11 mouse cellular contexts compared by ENCODE assay signal in genomic region chr13:94375526-94376390, GRCm38 (mm10). TPM values are rescaled to one million over a fixed set of nuclear protein-coding genes. Genes with fewer than 3 reads are reported as not detected.
DNase-seq lines count a peak whose midpoint lies in the region; ATAC-seq and TF ChIP-seq lines count a peak whose summit lies in the region.
"Had no signal": no experiment of that assay in that cellular context is flagged by ENCODE, and none has a peak within 500 bp of the region (broad histone marks: within the 10 kb centered on the region; RNA-seq: fewer than 3 reads in every experiment).

No protein-coding gene starts in this region.

- no peaks in the 10 kb centered on the region for H3K9me3 ChIP-seq in forebrain, postnatal 0 days (ENCODE audit: low read length)
- H3K9me3 ChIP-seq in intestine, postnatal 0 days (ENCODE audit: control insufficient read depth): no peaks in the 10 kb centered on the region
- H3K9me3 ChIP-seq: kidney, embryonic 15.5 days had no signal

- intact Hi-C loops in left cerebral cortex, postnatal 25 days (cut with DNase I): no loop called here

- H3K4me2 ChIP-seq in forebrain, postnatal 0 days (ENCODE audit: low read depth): no peak overlapping the region
- H3K4me2 ChIP-seq in intestine, postnatal 0 days (replicated peaks; ENCODE audit: low read depth): no peak overlapping the region
- H3K4me2 ChIP-seq: kidney, embryonic 15.5 days had no signal

- H3K27ac ChIP-seq in forebrain, postnatal 0 days (ENCODE audit: low read depth, low read length): peak overlapping the region; percentile 69
- no peak overlapping the region for H3K27ac ChIP-seq in intestine, postnatal 0 days (ENCODE audit: low read depth, low read length)
- H3K27ac ChIP-seq: heart, adult 2 months; kidney, embryonic 15.5 days had no signal

- peaks cover 7% of the 10 kb centered on the region for H3K4me1 ChIP-seq in forebrain, postnatal 0 days (ENCODE audit: insufficient read depth)
- no peaks in the 10 kb centered on the region for H3K4me1 ChIP-seq in intestine, postnatal 0 days (replicated peaks; ENCODE audit: control insufficient read depth, insufficient read depth, low read length)

- H3K9ac ChIP-seq in forebrain, postnatal 0 days: no peak overlapping the region
- no peak overlapping the region for H3K9ac ChIP-seq in intestine, postnatal 0 days (ENCODE audit: low read depth, low read length)
- H3K9ac ChIP-seq: kidney, embryonic 15.5 days; liver, postnatal 0 days had no signal

- H3K4me3 ChIP-seq in forebrain, postnatal 0 days (ENCODE audit: low read depth, low read length): no peak overlapping the region
- H3K4me3 ChIP-seq in intestine, postnatal 0 days (ENCODE audit: low read depth, low read length): no peak overlapping the region
- H3K4me3 ChIP-seq: heart, adult 2 months; kidney, embryonic 15.5 days had no signal

- H3K36me3 ChIP-seq in forebrain, postnatal 0 days (ENCODE audit: insufficient read depth): no peaks in the 10 kb centered on the region
- H3K36me3 ChIP-seq in intestine, postnatal 0 days (ENCODE audit: control insufficient read depth, insufficient read depth): 0 out of 2 replicates have a peak, but pooled peaks cover 12% of the 10 kb centered on the region

- no peak for TF ChIP-seq CTCF in forebrain, postnatal 0 days (IDR thresholded peaks at IDR 0.05; ENCODE audit: low read depth)
- TF ChIP-seq CTCF in intestine, postnatal 0 days (IDR thresholded peaks at IDR 0.05; ENCODE audit: low read depth): no peak

- H3K27me3 ChIP-seq in forebrain, postnatal 0 days (ENCODE audit: insufficient read depth, low read length): no peaks in the 10 kb centered on the region
- H3K27me3 ChIP-seq in intestine, postnatal 0 days (replicated peaks; ENCODE audit: control insufficient read depth, insufficient read depth, low read length): no peaks in the 10 kb centered on the region
- H3K27me3 ChIP-seq: kidney, embryonic 15.5 days had no signal

- 35% methylated on average over 7 of the region's 7 CpGs for WGBS in forebrain, postnatal 0 days
- 82% methylated on average over 7 of the region's 7 CpGs for WGBS in intestine, postnatal 0 days

- ATAC-seq in forebrain, postnatal 0 days: peak; percentile 93
- no peak for ATAC-seq in intestine, postnatal 0 days
- ATAC-seq: liver, postnatal 0 days had no signal

- peak; percentile 36 for DNase-seq in testis, postnatal 10 days (ENCODE audit: low spot score)
- DNase-seq in testis, postnatal 14 days (ENCODE audit: low spot score): no peak
- DNase-seq in forebrain, postnatal 0 days: peak; percentile 94
- DNase-seq in left cerebral cortex, postnatal 25 days (ENCODE audit: low spot score in 2 of 2): peak; percentile 54 to 58
- no peak for DNase-seq in c-Kit-positive CD71-positive TER-119-positive erythroid progenitor cells, embryonic 14.5 days (ENCODE audit: low spot score)
- DNase-seq in adrenal gland, adult (ENCODE audit: inconsistent age in 2 of 2, low spot score in 1 of 2): no peak
- DNase-seq: adrenal gland, postnatal 25 days; liver, postnatal 0 days had no signal

RNA-seq across cellular contexts. Expression of gene Ap3b1, which starts 17.0 kb away (rescaled TPM):
- 24.7 and 25.8 TPM in 2 replicates for total RNA-seq in forebrain, postnatal 0 days (2014; rRNA removed)
- 16.8 and 25.2 TPM in 2 replicates for polyA plus RNA-seq in forebrain, postnatal 0 days (2015; fragmentation: Nextera tagmentation; extraction: Ambion mirVana)
- total RNA-seq in left cerebral cortex, postnatal 25 days (2021): 10 to 100 TPM; 43.2 to 43.9 TPM
- polyA plus RNA-seq in intestine, postnatal 0 days (2015; fragmentation: Nextera tagmentation; extraction: Ambion mirVana): 30.9 and 32.8 TPM in 2 replicates

Comparison
In these comparisons a context has a peak if more than half of its experiments do, and no peak if none do; other contexts are left out.
1. DNase-seq: peak in testis, postnatal 10 days (single experiment), forebrain, postnatal 0 days (single experiment) and left cerebral cortex, postnatal 25 days (2 of 2); none in testis, postnatal 14 days (single experiment), c-Kit-positive CD71-positive TER-119-positive erythroid progenitor cells, embryonic 14.5 days (single experiment) and adrenal gland, adult (0 of 2).